Mouse (Mus musculus): ENCODE results near the gene Uqcrc1.

DNA sequence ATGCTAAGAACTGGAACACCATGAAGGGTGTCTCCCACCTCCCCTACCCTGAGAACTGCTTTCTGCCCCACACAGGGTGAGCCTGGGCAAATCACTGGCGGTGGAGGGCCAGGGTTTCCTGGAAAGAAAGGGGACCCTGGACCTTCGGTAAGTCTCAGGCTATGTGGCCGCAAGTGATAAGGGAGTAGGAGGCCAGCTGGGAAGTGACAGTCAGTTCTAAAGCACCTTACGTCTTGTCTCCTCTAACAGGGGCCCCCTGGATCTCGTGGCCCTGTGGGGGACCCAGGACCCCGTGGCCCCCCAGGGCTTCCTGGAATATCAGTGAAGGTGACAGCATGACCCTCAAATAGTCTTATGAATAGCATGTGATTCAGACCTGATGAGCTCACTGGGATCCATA is 27.9 kb downstream of the Uqcrc1 start:
- no peak for TF ChIP-seq CHD2 (IDR thresholded peaks at IDR 0.05; ENCODE audit: low read depth, low read length)
- TF ChIP-seq HCFC1 (IDR thresholded peaks at IDR 0.05; ENCODE audit: borderline replicate concordance, insufficient read depth, low read length), result no peak
- no peak for TF ChIP-seq ZC3H11A (IDR thresholded peaks at IDR 0.05; ENCODE audit: borderline replicate concordance, low read depth, low read length)

All from ES-E14 (cell line).